Mouse (Mus musculus) forebrain, embryonic 14.5 days (tissue): ENCODE data around the gene Mrpl23. TPM values are rescaled to one million over a fixed set of nuclear protein-coding genes. Genes with fewer than 3 reads are reported as not detected.

Source experiments
- ATAC-seq: fragments of 200-750 bp; cut with Nextera tagmentation; 2 replicates; pipeline ENCODE4 v1.8.0; 2017; ENCODE audit warnings: mild to moderate bottlenecking, moderate library complexity
- DNase-seq: peaks from one replicate; pipeline ENCODE4 v3.0.0-alpha.2; 2015; ENCODE audit warnings: low spot score
- H3K27ac ChIP-seq: fragments of 300-500 bp; sonication (generic); 2 replicates; pipeline ENCODE4 v1.5.1; 2014; ENCODE audit warnings: low read depth, mild to moderate bottlenecking, control low read depth, low read length, moderate library complexity
- H3K27me3 ChIP-seq: fragments of 300-500 bp; sonication (generic); replicated peaks from 2 replicates; pipeline ENCODE4 v1.6.1; 2014; ENCODE audit warnings: low read length, control low read depth, mixed read lengths; ENCODE audit not compliant: control insufficient read depth, insufficient read depth
- H3K36me3 ChIP-seq: fragments of 300-500 bp; sonication (generic); 2 replicates; pipeline ENCODE4 v1.6.1; 2014; ENCODE audit warnings: low read length, control low read depth; ENCODE audit not compliant: control insufficient read depth, insufficient read depth
- H3K4me1 ChIP-seq: fragments of 300-500 bp; sonication (generic); 2 replicates; pipeline ENCODE4 v1.6.1; 2014; ENCODE audit warnings: antibody characterized with exemption, low read length, control low read depth; ENCODE audit not compliant: control insufficient read depth, insufficient read depth
- H3K4me2 ChIP-seq: fragments of 300-500 bp; sonication (generic); 2 replicates; pipeline ENCODE4 v1.6.1; 2014; ENCODE audit warnings: mild to moderate bottlenecking, control low read depth, low read length
- H3K4me3 ChIP-seq: fragments of 300-500 bp; sonication (generic); 2 replicates; pipeline ENCODE4 v1.5.1; 2014; ENCODE audit warnings: low read depth, low read length, control low read depth
- H3K9ac ChIP-seq: fragments of 300-500 bp; sonication (generic); 2 replicates; pipeline ENCODE4 v1.6.1; 2014; ENCODE audit warnings: mild to moderate bottlenecking, low read length, control low read depth, moderate library complexity
- H3K9me3 ChIP-seq: fragments of 300-500 bp; sonication (generic); replicated peaks from 2 replicates; pipeline ENCODE4 v1.6.1; 2016; ENCODE audit warnings: low read length, control low read depth, mixed read lengths; ENCODE audit not compliant: control insufficient read depth
- WGBS: fragments of 180-500 bp; shearing (Covaris S2); extraction: QIAGEN DNeasy Blood & Tissue Kit; methylation state at CpG from one replicate; pipeline ENCODE4 v1.1.7; 2014; 5-methylcytosine and 5-hydroxymethylcytosine counted together
- polyA plus RNA-seq: library from polyadenylated mRNA; unstranded; fragments of >200 nt; fragmentation: Nextera tagmentation; extraction: Ambion mirVana; gene quantifications from 2 replicates; pipeline ENCODE4 v1.2.1, GENCODE M21; 2014

Mrpl23 gene
- polyA plus RNA-seq, 1 experiment from 2014 or later = 28.7 TPM

- Histone ChIP-seq H3K9me3 (no peaks in the 10 kb centered on the region), H3K9ac (no peak overlapping the region), H3K27me3 (no peaks in the 10 kb centered on the region), H3K4me3 (no peak overlapping the region), H3K36me3 (no peaks in the 10 kb centered on the region), H3K27ac (no peak overlapping the region), H3K4me1 (peaks cover 8% of the 10 kb centered on the region), H3K4me2 (no peak overlapping the region)
- ATAC-seq = no peak
- WGBS = 63% methylated on average over 13 of the region's 13 CpGs
- no peak for DNase-seq
These were observed 20.3 kb downstream of the Mrpl23 start for GRCm38 (mm10) chr7:142552591-142553416.

GRCm38 (mm10) chr7:142553417-142554335, 21.2 kb downstream of the Mrpl23 start:
- 40% methylated on average over 11 of the region's 11 CpGs for WGBS
- H3K27me3 ChIP-seq = no peaks in the 10 kb centered on the region
- ATAC-seq (no peak), DNase-seq (no peak)
- no peak overlapping the region for H3K4me2 ChIP-seq
- no peaks in the 10 kb centered on the region for H3K9me3 ChIP-seq
- no peak overlapping the region for H3K9ac ChIP-seq
- H3K4me3 ChIP-seq = no peak overlapping the region
- no peak overlapping the region; the same call in 1 of the 2 replicates for H3K27ac ChIP-seq
- peaks cover 8% of the 10 kb centered on the region for H3K4me1 ChIP-seq
- no peaks in the 10 kb centered on the region for H3K36me3 ChIP-seq

- 14% methylated on average over 1 of the region's 1 CpGs for WGBS
- Histone ChIP-seq H3K27me3 (no peaks in the 10 kb centered on the region), H3K27ac (peak overlapping the region; percentile 60; the same call in 1 of the 2 replicates), H3K4me2 (no peak overlapping the region), H3K4me3 (no peak overlapping the region), H3K9ac (no peak overlapping the region), H3K36me3 (no peaks in the 10 kb centered on the region), H3K9me3 (no peaks in the 10 kb centered on the region), H3K4me1 (peaks cover 8% of the 10 kb centered on the region)
- ATAC-seq (peak; percentile 48; the same call in 1 of the 2 replicates), DNase-seq (peak; percentile 74)
These were observed 22.1 kb downstream of the Mrpl23 start for GRCm38 (mm10) chr7:142554625-142555024.

GRCm38 (mm10) chr7:142555366-142556088, 23.0 kb downstream of the Mrpl23 start:
- Histone ChIP-seq H3K9ac (no peak overlapping the region), H3K4me3 (no peak overlapping the region), H3K27ac (no peak overlapping the region), H3K4me2 (no peak overlapping the region), H3K27me3 (no peaks in the 10 kb centered on the region), H3K36me3 (no peaks in the 10 kb centered on the region), H3K4me1 (peaks cover 8% of the 10 kb centered on the region), H3K9me3 (no peaks in the 10 kb centered on the region)
- DNase-seq (no peak), ATAC-seq (no peak)
- 91% methylated on average over 8 of the region's 8 CpGs for WGBS

GRCm38 (mm10) chr7:142556089-142556476, 23.6 kb downstream of the Mrpl23 start:
- no peaks in the 10 kb centered on the region for H3K36me3 ChIP-seq
- H3K9me3 ChIP-seq = no peaks in the 10 kb centered on the region
- no peak overlapping the region for H3K4me2 ChIP-seq
- ATAC-seq (no peak), DNase-seq (no peak)
- 95% methylated on average over 2 of the region's 2 CpGs for WGBS
- no peak overlapping the region for H3K27ac ChIP-seq
- H3K4me3 ChIP-seq = no peak overlapping the region
- H3K27me3 ChIP-seq = no peaks in the 10 kb centered on the region
- peaks cover 8% of the 10 kb centered on the region for H3K4me1 ChIP-seq
- no peak overlapping the region for H3K9ac ChIP-seq

GRCm38 (mm10) chr7:142557696-142558095, 25.2 kb downstream of the Mrpl23 start:
- Histone ChIP-seq H3K4me3 (no peak overlapping the region), H3K27ac (no peak overlapping the region), H3K9ac (no peak overlapping the region), H3K36me3 (no peaks in the 10 kb centered on the region), H3K9me3 (no peaks in the 10 kb centered on the region), H3K27me3 (no peaks in the 10 kb centered on the region), H3K4me2 (no peak overlapping the region), H3K4me1 (peaks cover 8% of the 10 kb centered on the region)
- DNase-seq = no peak
- no peak for ATAC-seq
- 11% methylated on average over 5 of the region's 6 CpGs for WGBS

- H3K27ac ChIP-seq = no peak overlapping the region
- no peak overlapping the region for H3K9ac ChIP-seq
- no peaks in the 10 kb centered on the region for H3K36me3 ChIP-seq
- H3K4me2 ChIP-seq = no peak overlapping the region
- 91% methylated on average over 9 of the region's 9 CpGs for WGBS
- ATAC-seq (no peak), DNase-seq (no peak)
- H3K4me3 ChIP-seq = no peak overlapping the region
- H3K27me3 ChIP-seq = no peaks in the 10 kb centered on the region
- peaks cover 8% of the 10 kb centered on the region for H3K4me1 ChIP-seq
- H3K9me3 ChIP-seq = no peaks in the 10 kb centered on the region
These were observed 26.1 kb downstream of the Mrpl23 start for GRCm38 (mm10) chr7:142558511-142559146.

GRCm38 (mm10) chr7:142559651-142560175, 27.2 kb downstream of the Mrpl23 start:
- no peaks in the 10 kb centered on the region for H3K9me3 ChIP-seq
- H3K9ac ChIP-seq = no peak overlapping the region
- 71% methylated on average over 5 of the region's 5 CpGs for WGBS
- no peak for ATAC-seq
- H3K27ac ChIP-seq = no peak overlapping the region
- H3K27me3 ChIP-seq = no peaks in the 10 kb centered on the region
- H3K4me3 ChIP-seq = no peak overlapping the region
- DNase-seq = no peak
- no peaks in the 10 kb centered on the region; the same call in 1 of the 2 replicates for H3K4me1 ChIP-seq
- H3K4me2 ChIP-seq = no peak overlapping the region
- no peaks in the 10 kb centered on the region for H3K36me3 ChIP-seq
